Mouse (Mus musculus): ENCODE measurements at regions not wholly inside any gene's neighbourhood (a gene's known extent, or its start where the extent isn't known, plus 50 kb on each side); places are given as distances from the start of the nearest gene placed in this dataset.

DNA sequence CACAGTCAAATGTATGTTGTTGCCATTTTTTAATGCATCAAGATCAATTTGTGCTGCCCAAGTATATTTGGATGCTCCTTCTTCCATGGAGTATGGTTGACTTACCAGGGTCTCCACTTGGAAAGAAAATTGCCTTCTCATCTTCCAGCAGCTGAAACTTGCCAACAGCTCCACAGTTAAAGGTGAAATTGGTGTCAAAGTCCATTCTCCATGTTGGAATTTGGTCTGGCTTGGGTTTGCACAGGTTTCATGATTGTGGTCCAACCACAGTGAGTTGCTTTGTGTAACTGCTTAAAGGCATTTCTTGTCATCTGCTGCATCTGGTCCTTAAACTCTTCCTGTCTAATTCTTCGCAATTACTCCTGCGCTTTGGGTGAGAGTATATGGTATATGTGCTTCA, 634.3 kb downstream of the Nup35 start:
- no peaks in the 10 kb centered on the region for H3K4me1 ChIP-seq (ENCODE audit: insufficient read depth)
- H3K27ac ChIP-seq (ENCODE audit: low read depth), result no peak overlapping the region
- 96% methylated on average over 2 of the region's 2 CpGs for WGBS
- ATAC-seq (ENCODE audit: insufficient read depth) (no peak), DNase-seq (no peak)
- no peaks in the 10 kb centered on the region for H3K27me3 ChIP-seq (ENCODE audit: insufficient read depth, low read length)
- H3K4me3 ChIP-seq (ENCODE audit: low read depth, low read length), result no peak overlapping the region
- TF ChIP-seq CTCF (IDR thresholded peaks at IDR 0.05; ENCODE audit: low read depth), result no peak
- H3K36me3 ChIP-seq (ENCODE audit: insufficient read depth), result no peaks in the 10 kb centered on the region
- no peak overlapping the region for H3K9ac ChIP-seq
- H3K4me2 ChIP-seq, result no peak overlapping the region
- H3K9me3 ChIP-seq (ENCODE audit: low read depth, low read length), result no peaks in the 10 kb centered on the region

DNA sequence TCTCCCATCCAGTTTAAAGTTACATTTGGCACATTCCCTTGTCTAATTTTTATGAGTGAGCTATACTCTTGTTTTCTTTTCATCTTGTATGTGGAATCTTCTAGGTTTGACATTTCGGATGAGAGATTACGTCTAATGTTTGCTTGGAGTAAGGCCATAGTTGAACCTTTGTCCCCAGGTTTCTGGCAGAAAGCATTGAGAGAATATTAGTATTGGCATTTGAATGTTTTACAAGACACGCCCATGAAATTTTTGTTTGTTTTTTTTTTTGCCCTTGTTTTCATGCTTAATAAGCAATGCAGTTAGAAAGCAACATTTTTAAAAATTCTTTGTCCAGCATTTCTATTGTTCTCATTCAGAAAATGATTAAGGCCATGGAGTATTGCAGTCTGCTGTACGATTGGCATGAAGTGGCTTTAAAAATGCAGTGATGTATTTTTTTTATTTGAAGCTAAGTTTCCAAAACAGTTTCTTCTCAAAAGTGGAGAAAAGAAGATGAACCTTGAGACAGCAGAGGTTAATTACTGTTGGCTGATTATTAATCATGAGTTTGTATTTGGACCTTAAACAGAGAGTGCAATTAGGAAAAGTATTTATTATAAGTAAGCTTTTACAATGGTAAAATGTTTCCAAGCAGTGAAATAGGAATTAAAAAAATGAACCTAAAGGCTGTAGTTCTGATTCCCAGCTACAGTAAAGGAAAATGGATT, 645.2 kb downstream of the Nup35 start:
- ATAC-seq (ENCODE audit: insufficient read depth) (no peak), DNase-seq (no peak)
- WGBS, result 79% methylated on average over 4 of the region's 4 CpGs
- TF ChIP-seq CTCF (IDR thresholded peaks at IDR 0.05; ENCODE audit: low read depth), result no peak
- Histone ChIP-seq H3K4me3 (ENCODE audit: low read depth, low read length) (no peak overlapping the region), H3K4me1 (ENCODE audit: insufficient read depth) (no peaks in the 10 kb centered on the region), H3K27ac (ENCODE audit: low read depth) (no peak overlapping the region), H3K27me3 (ENCODE audit: insufficient read depth, low read length) (no peaks in the 10 kb centered on the region), H3K9me3 (ENCODE audit: low read depth, low read length) (no peaks in the 10 kb centered on the region), H3K36me3 (ENCODE audit: insufficient read depth) (no peaks in the 10 kb centered on the region), H3K9ac (no peak overlapping the region), H3K4me2 (no peak overlapping the region)

DNA sequence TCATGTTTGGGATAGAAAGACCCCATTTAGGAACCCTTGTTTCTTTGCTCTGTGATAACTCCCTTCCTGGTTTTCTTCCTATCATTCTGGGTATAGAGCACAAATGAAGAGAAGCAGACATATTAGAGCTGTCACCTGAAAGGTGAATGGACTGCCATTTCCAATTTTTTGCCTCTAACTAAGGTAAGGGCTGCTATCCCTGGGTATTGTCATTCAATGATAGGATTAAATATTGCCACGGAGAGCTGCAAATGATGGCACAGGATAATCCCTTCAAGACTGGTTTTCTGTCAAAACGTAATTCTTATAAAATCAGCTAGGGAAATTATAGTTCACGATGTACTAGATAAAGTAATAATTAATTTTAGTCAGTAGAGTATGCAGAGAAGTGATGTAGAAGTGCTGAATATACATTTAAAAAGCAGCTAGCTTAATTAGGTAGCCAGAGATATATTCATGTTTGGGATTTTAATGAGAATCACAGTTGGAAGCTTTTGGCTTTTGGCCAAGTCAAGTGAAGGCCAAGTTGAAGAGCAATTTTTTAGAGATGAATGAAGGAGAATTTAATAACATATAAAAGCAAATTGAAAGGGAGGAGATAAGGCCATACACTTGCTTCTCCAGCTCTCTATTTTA, 652.3 kb downstream of the Nup35 start:
- peak; percentile 40 for DNase-seq
- ATAC-seq (ENCODE audit: insufficient read depth), result no peak

DNA sequence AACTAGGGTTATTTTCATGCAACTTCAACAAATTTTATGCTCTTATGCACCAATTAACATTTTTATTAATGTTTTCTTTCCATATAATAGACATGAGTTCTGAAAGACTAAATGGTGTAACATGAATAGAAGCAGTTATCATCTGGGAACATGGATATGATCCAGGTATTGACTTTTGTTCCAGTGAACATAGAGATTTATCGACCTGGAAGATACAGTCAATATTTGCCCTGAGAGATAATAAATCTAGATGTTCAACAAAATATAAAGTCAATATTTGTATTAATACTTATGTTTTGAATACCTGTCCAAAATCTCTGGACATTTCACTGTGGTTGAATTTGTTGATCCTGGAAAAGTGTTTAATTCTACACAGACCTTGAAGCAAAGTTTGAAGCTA, 653.9 kb downstream of the Nup35 start:
- Histone ChIP-seq H3K27me3 (ENCODE audit: insufficient read depth, low read length) (no peaks in the 10 kb centered on the region), H3K36me3 (ENCODE audit: insufficient read depth) (no peaks in the 10 kb centered on the region), H3K9ac (no peak overlapping the region), H3K4me1 (ENCODE audit: insufficient read depth) (no peaks in the 10 kb centered on the region), H3K27ac (ENCODE audit: low read depth) (no peak overlapping the region), H3K4me3 (ENCODE audit: low read depth, low read length) (no peak overlapping the region), H3K9me3 (ENCODE audit: low read depth, low read length) (no peaks in the 10 kb centered on the region), H3K4me2 (no peak overlapping the region)
- ATAC-seq (ENCODE audit: insufficient read depth), result no peak
- no peak for DNase-seq
- 68% methylated on average over 1 of the region's 1 CpGs for WGBS
- no peak for TF ChIP-seq CTCF (IDR thresholded peaks at IDR 0.05; ENCODE audit: low read depth)

More for the DNA sequence above, 652.3 kb downstream of the Nup35 start:
- Histone ChIP-seq H3K4me1 (ENCODE audit: insufficient read depth) (no peaks in the 10 kb centered on the region), H3K4me3 (ENCODE audit: low read depth, low read length) (no peak overlapping the region), H3K27ac (ENCODE audit: low read depth) (no peak overlapping the region), H3K36me3 (ENCODE audit: insufficient read depth) (no peaks in the 10 kb centered on the region), H3K9ac (no peak overlapping the region), H3K27me3 (ENCODE audit: insufficient read depth, low read length) (no peaks in the 10 kb centered on the region), H3K9me3 (ENCODE audit: low read depth, low read length) (no peaks in the 10 kb centered on the region), H3K4me2 (no peak overlapping the region)
- 58% methylated on average over 3 of the region's 3 CpGs for WGBS
- TF ChIP-seq CTCF (IDR thresholded peaks at IDR 0.05; ENCODE audit: low read depth), result no peak

DNA sequence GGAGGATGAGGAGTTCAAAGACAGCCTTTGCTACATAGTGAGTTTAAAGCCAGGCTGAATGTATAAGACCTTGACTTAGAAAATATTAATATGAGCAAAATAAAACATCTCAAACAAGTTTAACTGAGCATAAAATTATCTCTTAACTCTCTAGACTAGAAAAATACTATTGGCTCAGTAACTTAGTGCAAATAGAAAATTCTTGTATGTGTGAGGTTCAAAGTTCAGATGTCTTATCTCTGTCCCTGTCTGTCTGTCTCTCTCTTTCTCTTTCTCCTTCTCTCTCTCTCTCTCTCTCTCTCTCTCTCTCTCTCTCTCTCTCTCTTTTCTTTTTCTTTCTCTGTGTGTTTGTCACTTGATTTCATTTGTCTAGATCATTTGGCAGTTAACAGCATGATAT, 655.5 kb downstream of the Nup35 start:
- H3K36me3 ChIP-seq (ENCODE audit: insufficient read depth), result no peaks in the 10 kb centered on the region
- H3K4me3 ChIP-seq (ENCODE audit: low read depth, low read length), result no peak overlapping the region
- H3K27me3 ChIP-seq (ENCODE audit: insufficient read depth, low read length), result no peaks in the 10 kb centered on the region
- H3K9ac ChIP-seq, result no peak overlapping the region
- no peak overlapping the region for H3K27ac ChIP-seq (ENCODE audit: low read depth)
- no peaks in the 10 kb centered on the region for H3K9me3 ChIP-seq (ENCODE audit: low read depth, low read length)
- H3K4me2 ChIP-seq, result no peak overlapping the region
- no peaks in the 10 kb centered on the region for H3K4me1 ChIP-seq (ENCODE audit: insufficient read depth)
- ATAC-seq (ENCODE audit: insufficient read depth) (no peak), DNase-seq (no peak)
- no peak for TF ChIP-seq CTCF (IDR thresholded peaks at IDR 0.05; ENCODE audit: low read depth)

DNA sequence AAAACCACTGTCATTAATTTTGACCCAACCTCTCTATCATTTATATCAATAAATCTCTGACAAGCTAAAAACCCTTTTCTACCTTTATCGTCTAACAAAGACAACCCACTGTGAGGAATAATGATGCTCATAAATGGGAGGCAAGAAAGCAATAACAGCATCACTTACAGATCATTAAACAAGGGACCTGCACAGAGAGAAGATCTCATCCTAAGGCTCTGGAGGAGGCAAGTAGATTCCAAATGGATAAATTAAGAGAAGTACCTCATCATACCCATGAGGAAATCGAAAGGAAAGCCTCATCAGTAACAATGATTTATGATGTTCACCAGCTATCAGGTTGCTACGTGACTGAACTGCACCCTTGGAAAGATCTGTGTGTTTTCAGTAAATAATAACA, 670.4 kb downstream of the Nup35 start:
- DNase-seq (no peak), ATAC-seq (ENCODE audit: insufficient read depth) (no peak)
- Histone ChIP-seq H3K9ac (no peak overlapping the region), H3K4me3 (ENCODE audit: low read depth, low read length) (no peak overlapping the region), H3K9me3 (ENCODE audit: low read depth, low read length) (no peaks in the 10 kb centered on the region), H3K36me3 (ENCODE audit: insufficient read depth) (no peaks in the 10 kb centered on the region), H3K4me2 (no peak overlapping the region), H3K4me1 (ENCODE audit: insufficient read depth) (no peaks in the 10 kb centered on the region), H3K27ac (ENCODE audit: low read depth) (no peak overlapping the region), H3K27me3 (ENCODE audit: insufficient read depth, low read length) (no peaks in the 10 kb centered on the region)
- 72% methylated on average over 3 of the region's 3 CpGs for WGBS
- no peak for TF ChIP-seq CTCF (IDR thresholded peaks at IDR 0.05; ENCODE audit: low read depth)

DNA sequence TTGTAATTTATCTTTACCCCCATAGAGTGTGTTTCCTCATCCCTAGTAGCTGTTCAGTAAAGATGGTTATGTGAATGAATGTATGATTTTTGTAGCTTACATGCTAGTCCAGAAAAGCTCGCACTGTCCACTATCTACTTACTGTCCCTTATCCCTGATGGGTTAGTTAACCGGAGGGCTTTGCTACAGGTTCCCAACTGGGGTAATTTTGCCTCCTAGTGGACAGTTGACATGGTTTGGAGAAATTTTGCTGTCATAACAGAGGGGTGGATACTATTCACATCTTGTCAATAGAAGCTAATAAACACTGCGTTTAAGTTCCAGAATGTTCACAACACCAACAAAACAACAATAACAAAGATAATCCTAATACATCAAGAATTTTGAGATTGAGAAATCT, 711.6 kb downstream of the Nup35 start:
- no peak overlapping the region for H3K9ac ChIP-seq
- WGBS, result 68% methylated on average over 3 of the region's 3 CpGs
- ATAC-seq (ENCODE audit: insufficient read depth) (no peak), DNase-seq (peak; percentile 47)
- no peaks in the 10 kb centered on the region for H3K27me3 ChIP-seq (ENCODE audit: insufficient read depth, low read length)
- no peak overlapping the region for H3K4me3 ChIP-seq (ENCODE audit: low read depth, low read length)
- H3K9me3 ChIP-seq (ENCODE audit: low read depth, low read length), result no peaks in the 10 kb centered on the region
- no peak overlapping the region for H3K4me2 ChIP-seq
- no peaks in the 10 kb centered on the region for H3K36me3 ChIP-seq (ENCODE audit: insufficient read depth)
- no peaks in the 10 kb centered on the region for H3K4me1 ChIP-seq (ENCODE audit: insufficient read depth)
- peak; percentile 37 for TF ChIP-seq CTCF (IDR thresholded peaks at IDR 0.05; ENCODE audit: low read depth)
- H3K27ac ChIP-seq (ENCODE audit: low read depth), result no peak overlapping the region
